Mouse (Mus musculus) heart, adult 2 months (tissue): Measurements from ENCODE around the gene Fhl3. TPM values are rescaled to one million over a fixed set of nuclear protein-coding genes. Genes with fewer than 3 reads are reported as not detected.
A peak's percentile ranks its signal among the peaks of the same experiment; 100 is the strongest.

Source experiments
- DNase-seq, 2 experiments: peaks; one replicate each; pipeline ENCODE4 v3.0.0; 2021
- H3K27ac ChIP-seq: fragments of 200-600 bp; 2 replicates; pipeline ENCODE4 v1.8.1; 2022
- H3K27me3 ChIP-seq: fragments of 200-500 bp; 2 replicates; pipeline ENCODE4 v1.6.1; 2012; ENCODE audit warnings: mild to moderate bottlenecking, low read length, inconsistent platforms, mixed read lengths; ENCODE audit not compliant: control insufficient read depth, insufficient read depth
- H3K36me3 ChIP-seq: fragments of 200-500 bp; 2 replicates; pipeline ENCODE4 v1.6.1; 2012; ENCODE audit warnings: low read length, inconsistent platforms; ENCODE audit not compliant: control insufficient read depth, insufficient read depth
- H3K4me1 ChIP-seq: fragments of 200-500 bp; 2 replicates; pipeline ENCODE4 v1.6.1; 2011; ENCODE audit warnings: low read length; ENCODE audit not compliant: control insufficient read depth, insufficient read depth
- H3K4me3 ChIP-seq: fragments of 200-600 bp; 2 replicates; pipeline ENCODE4 v1.8.1; 2022
- H3K79me2 ChIP-seq: fragments of 200-500 bp; replicated peaks from 2 replicates; pipeline ENCODE4 v1.6.1; 2012; ENCODE audit warnings: mild to moderate bottlenecking, inconsistent platforms, low read length, moderate library complexity, mixed read lengths; ENCODE audit not compliant: control insufficient read depth, insufficient read depth
- H3K9ac ChIP-seq: fragments of 200-500 bp; 2 replicates; pipeline ENCODE4 v1.6.1; 2012; ENCODE audit warnings: low read depth, mild to moderate bottlenecking, control low read depth, inconsistent platforms, low read length, mixed read lengths
- CTCF ChIP-seq: fragments of 200-600 bp; IDR thresholded peaks from 2 replicates; pipeline ENCODE4 v1.8.1; 2022; ENCODE audit warnings: antibody characterized with exemption, mild to moderate bottlenecking, moderate library complexity
- EP300 ChIP-seq: fragments of 200-500 bp; IDR thresholded peaks from 2 replicates; pipeline ENCODE4 v1.6.1; 2011; ENCODE audit warnings: low read depth, low read length, control low read depth; ENCODE audit not compliant: insufficient read depth
- POLR2A ChIP-seq: fragments of 200-500 bp; IDR thresholded peaks from 2 replicates; pipeline ENCODE4 v1.6.1; 2011; ENCODE audit warnings: mild to moderate bottlenecking, low read depth, low read length, control low read depth; ENCODE audit not compliant: insufficient read depth
- WGBS: fragments of 180-500 bp; shearing (Covaris S2); methylation state at CpG from one replicate; pipeline ENCODE4 v1.1.7; 2018; 5-methylcytosine and 5-hydroxymethylcytosine counted together
- intact Hi-C: fragments of 180-260 bp; cut with DNase I; formaldehyde crosslinking; loops from one replicate; pipeline ENCODE4 v1.15.1; 2025
- microRNA-seq, 2 experiments: library from miRNA; unstranded; fragments of <30 nt; microRNA quantifications; one replicate each; pipeline ENCODE4 v1.2.0; 2021
- polyA plus RNA-seq: library from polyadenylated mRNA; depleted of rRNA; stranded (reverse); fragments of >200 nt; gene quantifications from 2 replicates; pipeline ENCODE4 v1.2.3, GENCODE M21; 2012; rRNA removed
- total RNA-seq, 2 experiments: library from RNA; stranded (reverse); gene quantifications; 2 replicates each; pipeline ENCODE4 v1.2.3; 2021

The Fhl3 gene
- total and polyA plus RNA-seq, 3 experiments: 7.8 to 17.9 (median 11.5) TPM

DNA sequence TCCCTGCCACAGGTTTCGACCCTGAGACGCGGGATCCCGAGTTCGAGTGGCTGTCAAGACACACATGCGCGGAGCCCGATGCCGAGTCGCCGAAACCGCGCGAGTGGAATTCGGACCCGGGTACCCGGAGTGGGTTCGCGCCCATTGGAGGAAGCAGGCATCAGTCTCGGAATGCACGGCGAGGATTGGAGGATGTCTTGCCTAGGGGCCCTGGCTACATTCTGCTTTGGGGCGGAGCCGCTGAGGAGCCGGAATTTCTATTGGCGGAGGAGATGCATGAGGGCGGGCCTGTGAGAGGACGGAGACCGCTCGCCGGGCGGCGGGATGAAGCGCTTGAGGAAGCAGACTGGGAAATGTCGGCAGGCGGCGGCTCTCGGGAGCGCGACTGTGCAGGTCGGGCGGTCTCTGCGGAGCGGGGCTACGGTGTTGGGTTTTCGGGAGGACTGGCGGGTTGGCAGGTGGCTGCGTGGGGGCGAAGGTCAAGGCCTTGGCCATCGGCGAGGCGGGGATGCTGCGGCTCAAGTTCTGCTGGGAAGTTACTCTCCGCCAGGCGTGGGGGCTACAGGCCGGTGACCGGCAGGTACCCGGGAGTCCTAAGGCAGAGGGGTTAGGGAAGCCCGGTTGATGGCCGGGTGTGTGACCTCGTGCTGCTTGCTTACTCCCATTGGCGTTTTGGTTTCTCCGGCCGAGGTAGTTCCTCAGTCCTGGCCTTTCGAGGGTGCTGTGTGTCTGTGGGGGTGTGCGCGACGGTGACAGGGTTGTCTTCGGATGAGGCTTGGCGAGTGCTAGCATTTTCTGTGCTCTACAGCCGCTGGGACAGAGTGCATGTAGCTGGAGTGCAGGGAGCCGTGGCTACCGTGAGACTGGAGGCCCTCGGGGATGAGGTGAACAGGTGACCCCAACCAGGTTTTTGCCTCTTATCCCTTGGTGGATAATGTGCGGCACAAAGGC lies 51.1 kb downstream of the Fhl3 start:
- Histone ChIP-seq H3K36me3 (peaks cover 4% of the 10 kb centered on the region), H3K27me3 (no peaks in the 10 kb centered on the region), H3K4me3 (peak overlapping the region; percentile 94), H3K9ac (peak overlapping the region; percentile 81), H3K4me1 (peaks cover 11% of the 10 kb centered on the region), H3K79me2 (peaks cover 4% of the 10 kb centered on the region), H3K27ac (peak overlapping the region; percentile 60)
- intact Hi-C loops: loop anchor here (5.0 kb wide), 1 partner anchor 51 kb away; the partner anchor contains the start of gene Mtf1
- WGBS: under 1% methylated on average over 75 of the region's 75 CpGs
- peak; percentile 99 for DNase-seq
- peak; percentile 27 for TF ChIP-seq CTCF
- peak; percentile 62 for TF ChIP-seq POLR2A
- 0 out of 2 replicates have a peak, but pooled peaks have one; percentile 38 for TF ChIP-seq EP300

- no peak for TF ChIP-seq POLR2A
- TF ChIP-seq CTCF: no peak
- TF ChIP-seq EP300: no peak
- peak overlapping the region; percentile 94 for H3K4me3 ChIP-seq
- DNase-seq: no peak
- H3K9ac ChIP-seq: peak overlapping the region; percentile 81
- intact Hi-C loops: loop anchor here (5.0 kb wide), 1 partner anchor 50 kb away; the partner anchor contains the start of gene Mtf1
- peak overlapping the region; percentile 41; the same call in 1 of the 2 replicates for H3K27ac ChIP-seq
- H3K4me1 ChIP-seq: peaks cover 11% of the 10 kb centered on the region
- no peaks in the 10 kb centered on the region for H3K27me3 ChIP-seq
- H3K36me3 ChIP-seq: peaks cover 4% of the 10 kb centered on the region
- 15% methylated on average over 15 of the region's 15 CpGs for WGBS
- H3K79me2 ChIP-seq: peaks cover 7% of the 10 kb centered on the region
Observed at GRCm38 (mm10) chr4:124752281-124753199, 52.0 kb downstream of the Fhl3 start.

GRCm38 (mm10) chr4:124755526-124755925 lies 55.0 kb downstream of the Fhl3 start:
- DNase-seq: no peak
- H3K27me3 ChIP-seq: no peaks in the 10 kb centered on the region
- WGBS: 43% methylated on average over 7 of the region's 7 CpGs
- intact Hi-C loops: no loop called here
- no peak overlapping the region for H3K4me3 ChIP-seq
- H3K4me1 ChIP-seq: peaks cover 14% of the 10 kb centered on the region
- TF ChIP-seq POLR2A (no peak), EP300 (no peak), CTCF (no peak)
- peak overlapping the region; percentile 55 for H3K27ac ChIP-seq
- no peak overlapping the region for H3K9ac ChIP-seq
- peaks cover 7% of the 10 kb centered on the region for H3K79me2 ChIP-seq
- H3K36me3 ChIP-seq: peaks cover 4% of the 10 kb centered on the region

Small RNAs within 50 kb of the gene (microRNA-seq; reads per million reads assigned to microRNA genes)
- 0 reads per million in 2 experiments for gene Gm24721
- 0 reads per million in 2 experiments for gene Mir697
- gene Mir698: 0 to 0.39 reads per million in 2 experiments

Other genes starting within 250 kb of the Fhl3 start
- gene 3100002H09Rik, start 89.9 kb upstream of the Fhl3 start, total RNA-seq: not detected
- not detected in 2 replicates for gene 3100002H09Rik, start 89.9 kb upstream of the Fhl3 start, polyA plus RNA-seq
- gene Pou3f1, start 43.9 kb upstream of the Fhl3 start, total RNA-seq: under 1 TPM; 0.08 to 0.16 TPM
- gene Pou3f1, start 43.9 kb upstream of the Fhl3 start, polyA plus RNA-seq: 0.04 and 0.09 TPM in 2 replicates
- gene Utp11, start 7.1 kb upstream of the Fhl3 start, total RNA-seq: 10 to 100 TPM; 12.1 to 13.5 TPM
- 4.0 and 6.2 TPM in 2 replicates for gene Utp11, start 7.1 kb upstream of the Fhl3 start, polyA plus RNA-seq
- gene Sf3a3, start 14.1 kb downstream of the Fhl3 start, total RNA-seq: 10 to 100 TPM; 18.0 to 19.4 TPM
- gene Sf3a3, start 14.1 kb downstream of the Fhl3 start, polyA plus RNA-seq: 7.7 and 11.5 TPM in 2 replicates
- 1 to 10 TPM; 8.0 to 8.2 TPM for gene Inpp5b, start 41.1 kb downstream of the Fhl3 start, total RNA-seq
- 17.8 and 29.8 TPM in 2 replicates for gene Inpp5b, start 41.1 kb downstream of the Fhl3 start, polyA plus RNA-seq
- gene Mtf1, start 101.4 kb downstream of the Fhl3 start, total RNA-seq: 10 to 100 TPM; 15.3 to 15.7 TPM
- 4.7 and 9.1 TPM in 2 replicates for gene Mtf1, start 101.4 kb downstream of the Fhl3 start, polyA plus RNA-seq
- 10 to 100 TPM; 21.6 to 22.6 TPM for gene Yrdc, start 150.0 kb downstream of the Fhl3 start, total RNA-seq
- 18.4 and 38.6 TPM in 2 replicates for gene Yrdc, start 150.0 kb downstream of the Fhl3 start, polyA plus RNA-seq
- gene 1110065P20Rik, start 150.5 kb downstream of the Fhl3 start, total RNA-seq: 10 to 100 TPM; 18.6 to 20.4 TPM
- 26.3 and 28.0 TPM in 2 replicates for gene 1110065P20Rik, start 150.5 kb downstream of the Fhl3 start, polyA plus RNA-seq
- under 1 TPM; 0.23 to 0.34 TPM for gene Maneal, start 161.5 kb downstream of the Fhl3 start, total RNA-seq
- 0.41 and 0.88 TPM in 2 replicates for gene Maneal, start 161.5 kb downstream of the Fhl3 start, polyA plus RNA-seq
- not detected for gene Epha10, start 180.2 kb downstream of the Fhl3 start, total RNA-seq
- gene Epha10, start 180.2 kb downstream of the Fhl3 start, polyA plus RNA-seq: 0.02 TPM in 1 of 2 replicates, not detected in the other
- 1 to 10 TPM; 6.1 to 8.4 TPM for gene 9930104L06Rik, start 236.3 kb downstream of the Fhl3 start, total RNA-seq
- 5.9 and 7.5 TPM in 2 replicates for gene 9930104L06Rik, start 236.3 kb downstream of the Fhl3 start, polyA plus RNA-seq
- under 1 TPM; 0.52 to 0.59 TPM for gene Cdca8, start 238.6 kb downstream of the Fhl3 start, total RNA-seq
- gene Cdca8, start 238.6 kb downstream of the Fhl3 start, polyA plus RNA-seq: 0.35 and 0.57 TPM in 2 replicates